Mouse (Mus musculus) limb, embryonic 11.5 days (tissue): ENCODE results near the gene Trmt2a. TPM values are rescaled to one million over a fixed set of nuclear protein-coding genes. Genes with fewer than 3 reads are reported as not detected.

ENCODE experiments used
- ATAC-seq: fragments of 200-750 bp; cut with Nextera tagmentation; 2 replicates; pipeline ENCODE4 v1.8.0; 2017; ENCODE audit warnings: low read depth; ENCODE audit not compliant: insufficient number of reproducible peaks, low FRiP score, low TSS enrichment
- DNase-seq: peaks from one replicate; pipeline ENCODE4 v3.0.0-alpha.2; 2015; ENCODE audit warnings: low spot score
- H3K27ac ChIP-seq: fragments of 300-500 bp; sonication (generic); replicated peaks from 2 replicates; pipeline ENCODE4 v1.5.1; 2014; ENCODE audit warnings: low read depth, mild to moderate bottlenecking, low read length
- H3K27me3 ChIP-seq: fragments of 300-500 bp; sonication (generic); 2 replicates; pipeline ENCODE4 v1.6.1; 2014; ENCODE audit warnings: mild to moderate bottlenecking, low read length, mixed read lengths; ENCODE audit not compliant: control insufficient read depth, insufficient read depth
- H3K36me3 ChIP-seq: fragments of 300-500 bp; sonication (generic); 2 replicates; pipeline ENCODE4 v1.6.1; 2014; ENCODE audit warnings: mild to moderate bottlenecking, low read length, moderate library complexity, mixed read lengths; ENCODE audit not compliant: control insufficient read depth, insufficient read depth
- H3K4me1 ChIP-seq: fragments of 300-500 bp; sonication (generic); 2 replicates; pipeline ENCODE4 v1.6.1; 2014; ENCODE audit warnings: low read length, mixed read lengths; ENCODE audit not compliant: control insufficient read depth, insufficient read depth
- H3K4me2 ChIP-seq: fragments of 300-500 bp; sonication (generic); 2 replicates; pipeline ENCODE4 v1.6.1; 2014; ENCODE audit warnings: low read depth, mild to moderate bottlenecking, moderate library complexity; ENCODE audit not compliant: severe bottlenecking
- H3K4me3 ChIP-seq: fragments of 300-500 bp; sonication (generic); 2 replicates; pipeline ENCODE4 v1.5.1; 2014; ENCODE audit warnings: low read depth, low read length
- H3K9ac ChIP-seq: fragments of 300-500 bp; sonication (generic); 2 replicates; pipeline ENCODE4 v1.6.1; 2014; ENCODE audit warnings: mild to moderate bottlenecking, low read length
- H3K9me3 ChIP-seq: fragments of 300-500 bp; sonication (generic); 2 replicates; pipeline ENCODE4 v1.6.1; 2016; ENCODE audit warnings: low read length; ENCODE audit not compliant: control insufficient read depth
- WGBS: fragments of 180-500 bp; shearing (Covaris S2); extraction: QIAGEN DNeasy Blood & Tissue Kit; methylation state at CpG from one replicate; pipeline ENCODE4 v1.1.7; 2014; 5-methylcytosine and 5-hydroxymethylcytosine counted together
- polyA plus RNA-seq: library from polyadenylated mRNA; unstranded; fragments of >200 nt; fragmentation: Nextera tagmentation; extraction: Ambion mirVana; gene quantifications from 2 replicates; pipeline ENCODE4 v1.2.1, GENCODE M21; 2014

Trmt2a gene
- polyA plus RNA-seq, 1 experiment from 2014 or later, result 96.0 TPM

- ATAC-seq (no peak), DNase-seq (no peak)
- Histone ChIP-seq H3K9me3 (no peaks in the 10 kb centered on the region), H3K9ac (no peak overlapping the region), H3K4me1 (no peaks in the 10 kb centered on the region), H3K27me3 (no peaks in the 10 kb centered on the region), H3K4me2 (no peak overlapping the region), H3K4me3 (no peak overlapping the region), H3K36me3 (peaks cover 17% of the 10 kb centered on the region), H3K27ac (no peak overlapping the region)
- WGBS, result 95% methylated on average over 20 of the region's 20 CpGs
Observed at GRCm38 (mm10) chr16:18227897-18228422, 20.5 kb upstream of the Trmt2a start.

- H3K27ac ChIP-seq, result no peak overlapping the region
- H3K4me3 ChIP-seq, result no peak overlapping the region
- no peak overlapping the region for H3K9ac ChIP-seq
- 90% methylated on average over 4 of the region's 4 CpGs for WGBS
- H3K36me3 ChIP-seq, result peaks cover 16% of the 10 kb centered on the region
- H3K4me2 ChIP-seq, result no peak overlapping the region
- peaks cover 8% of the 10 kb centered on the region for H3K4me1 ChIP-seq
- no peak for DNase-seq
- H3K27me3 ChIP-seq, result no peaks in the 10 kb centered on the region
- H3K9me3 ChIP-seq, result no peaks in the 10 kb centered on the region
- ATAC-seq, result no peak
Observed at GRCm38 (mm10) chr16:18228856-18229255, 19.6 kb upstream of the Trmt2a start.

- H3K27me3 ChIP-seq, result no peaks in the 10 kb centered on the region
- ATAC-seq (no peak), DNase-seq (no peak)
- H3K4me2 ChIP-seq, result no peak overlapping the region
- no peak overlapping the region for H3K4me3 ChIP-seq
- no peak overlapping the region for H3K9ac ChIP-seq
- no peak overlapping the region for H3K27ac ChIP-seq
- no peaks in the 10 kb centered on the region for H3K9me3 ChIP-seq
- H3K36me3 ChIP-seq, result peaks cover 9% of the 10 kb centered on the region; the same call in 1 of the 2 replicates
- 88% methylated on average over 11 of the region's 11 CpGs for WGBS
- H3K4me1 ChIP-seq, result peaks cover 14% of the 10 kb centered on the region
Observed at GRCm38 (mm10) chr16:18229622-18230021, 18.9 kb upstream of the Trmt2a start.

GRCm38 (mm10) chr16:18230617-18231016 is 17.9 kb upstream of the Trmt2a start:
- no peak for DNase-seq
- H3K36me3 ChIP-seq, result 0 out of 2 replicates have a peak, but pooled peaks cover 7% of the 10 kb centered on the region
- H3K27me3 ChIP-seq, result no peaks in the 10 kb centered on the region
- H3K9me3 ChIP-seq, result no peaks in the 10 kb centered on the region
- no peak overlapping the region for H3K4me2 ChIP-seq
- 95% methylated on average over 6 of the region's 6 CpGs for WGBS
- ATAC-seq, result no peak
- H3K9ac ChIP-seq, result no peak overlapping the region
- no peak overlapping the region for H3K27ac ChIP-seq
- H3K4me3 ChIP-seq, result no peak overlapping the region
- H3K4me1 ChIP-seq, result peaks cover 15% of the 10 kb centered on the region

- Histone ChIP-seq H3K4me3 (no peak overlapping the region), H3K4me1 (peaks cover 18% of the 10 kb centered on the region), H3K27ac (no peak overlapping the region), H3K4me2 (no peak overlapping the region), H3K27me3 (no peaks in the 10 kb centered on the region), H3K36me3 (0 out of 2 replicates have a peak, but pooled peaks cover 6% of the 10 kb centered on the region), H3K9me3 (no peaks in the 10 kb centered on the region), H3K9ac (no peak overlapping the region)
- WGBS, result 82% methylated on average over 3 of the region's 3 CpGs
- no peak for ATAC-seq
- DNase-seq, result no peak
Observed at GRCm38 (mm10) chr16:18231047-18231446, 17.4 kb upstream of the Trmt2a start.

GRCm38 (mm10) chr16:18231451-18231850 is 17.0 kb upstream of the Trmt2a start:
- H3K4me1 ChIP-seq, result peaks cover 18% of the 10 kb centered on the region
- no peak overlapping the region for H3K9ac ChIP-seq
- ATAC-seq (no peak), DNase-seq (no peak)
- no peak overlapping the region for H3K27ac ChIP-seq
- 71% methylated on average over 4 of the region's 4 CpGs for WGBS
- H3K4me3 ChIP-seq, result no peak overlapping the region
- no peaks in the 10 kb centered on the region for H3K9me3 ChIP-seq
- no peak overlapping the region for H3K4me2 ChIP-seq
- no peaks in the 10 kb centered on the region for H3K27me3 ChIP-seq
- H3K36me3 ChIP-seq, result 0 out of 2 replicates have a peak, but pooled peaks cover 5% of the 10 kb centered on the region

GRCm38 (mm10) chr16:18233451-18233850 is 15.0 kb upstream of the Trmt2a start:
- H3K27me3 ChIP-seq, result no peaks in the 10 kb centered on the region
- WGBS, result 48% methylated on average over 1 of the region's 1 CpGs
- H3K4me2 ChIP-seq, result 0 out of 2 replicates have a peak overlapping the region, but pooled peaks have one; percentile 13
- no peak for DNase-seq
- peaks cover 7% of the 10 kb centered on the region; the same call in 1 of the 2 replicates for H3K36me3 ChIP-seq
- no peak overlapping the region for H3K27ac ChIP-seq
- no peak for ATAC-seq
- peaks cover 18% of the 10 kb centered on the region for H3K4me1 ChIP-seq
- 0 out of 2 replicates have a peak overlapping the region, but pooled peaks have one; percentile 81 for H3K4me3 ChIP-seq
- no peaks in the 10 kb centered on the region for H3K9me3 ChIP-seq
- H3K9ac ChIP-seq, result no peak overlapping the region; the same call in 1 of the 2 replicates

- DNase-seq (no peak), ATAC-seq (peak; percentile 4; the same call in 1 of the 2 replicates)
- Histone ChIP-seq H3K4me1 (peaks cover 18% of the 10 kb centered on the region), H3K27me3 (no peaks in the 10 kb centered on the region), H3K9me3 (no peaks in the 10 kb centered on the region), H3K36me3 (peaks cover 9% of the 10 kb centered on the region; the same call in 1 of the 2 replicates), H3K4me2 (peak overlapping the region; percentile 86), H3K27ac (no peak overlapping the region), H3K9ac (peak overlapping the region; percentile 83), H3K4me3 (peak overlapping the region; percentile 81)
- 18% methylated on average over 13 of the region's 13 CpGs for WGBS
Observed at GRCm38 (mm10) chr16:18233919-18234670, 14.4 kb upstream of the Trmt2a start.
